Mouse (Mus musculus): ENCODE data around the gene Pidd1. TPM values are rescaled to one million over a fixed set of nuclear protein-coding genes. Genes with fewer than 3 reads are reported as not detected.
A peak's percentile ranks its signal among the peaks of the same experiment; 100 is the strongest.

Gene Pidd1
- polyA plus RNA-seq, 1 experiment from 2014 or later: 15.0 TPM

- peaks cover 41% of the 10 kb centered on the region for H3K36me3 ChIP-seq
- H3K9me3 ChIP-seq: no peaks in the 10 kb centered on the region
- no peaks in the 10 kb centered on the region for H3K27me3 ChIP-seq
- no peak overlapping the region for H3K4me3 ChIP-seq
- H3K4me2 ChIP-seq (replicated peaks): no peak overlapping the region
- no peak for ATAC-seq (ENCODE audit: insufficient number of reproducible peaks, insufficient read depth, low FRiP score, low TSS enrichment)
- H3K27ac ChIP-seq: no peak overlapping the region
- 91% methylated on average over 10 of the region's 10 CpGs for WGBS
- H3K9ac ChIP-seq: no peak overlapping the region
- H3K4me1 ChIP-seq: peaks cover 47% of the 10 kb centered on the region
Observed at GRCm38 (mm10) chr7:141439140-141439679, 4.6 kb downstream of the Pidd1 start.

GRCm38 (mm10) chr7:141438201-141438968, 5.4 kb downstream of the Pidd1 start:
- 86% methylated on average over 12 of the region's 12 CpGs for WGBS
- Histone ChIP-seq H3K9me3 (no peaks in the 10 kb centered on the region), H3K9ac (no peak overlapping the region), H3K4me3 (no peak overlapping the region), H3K4me2 (replicated peaks) (no peak overlapping the region), H3K27ac (no peak overlapping the region), H3K4me1 (peaks cover 54% of the 10 kb centered on the region), H3K36me3 (peaks cover 46% of the 10 kb centered on the region), H3K27me3 (no peaks in the 10 kb centered on the region)
- no peak for ATAC-seq (ENCODE audit: insufficient number of reproducible peaks, insufficient read depth, low FRiP score, low TSS enrichment)

- WGBS: 6% methylated on average over 53 of the region's 53 CpGs
- H3K27ac ChIP-seq: peak within 1 kb of the TSS; percentile 72
- peaks cover 45% of the 10 kb centered on the region for H3K4me1 ChIP-seq
- H3K9me3 ChIP-seq: no peaks in the 10 kb centered on the region
- peak within 1 kb of the TSS; percentile 67 for H3K4me3 ChIP-seq
- H3K36me3 ChIP-seq: peaks cover 53% of the 10 kb centered on the region
- H3K27me3 ChIP-seq: no peaks in the 10 kb centered on the region
- H3K9ac ChIP-seq: peak within 1 kb of the TSS; percentile 87
- ATAC-seq (ENCODE audit: insufficient number of reproducible peaks, insufficient read depth, low FRiP score, low TSS enrichment): peak; percentile 71
- H3K4me2 ChIP-seq (replicated peaks): peak within 1 kb of the TSS; percentile 92
Observed at GRCm38 (mm10) chr7:141437178-141438120, 6.4 kb downstream of the Pidd1 start, which contains the start of gene Slc25a22. Gene Slc25a22 (minus strand): TSS chr7:141437892.

- Histone ChIP-seq H3K4me3 (peak overlapping the region; percentile 67), H3K36me3 (peaks cover 56% of the 10 kb centered on the region), H3K9ac (peak overlapping the region; percentile 87; the same call in 1 of the 2 replicates), H3K4me1 (peaks cover 35% of the 10 kb centered on the region), H3K4me2 (replicated peaks) (peak overlapping the region; percentile 92), H3K9me3 (no peaks in the 10 kb centered on the region), H3K27me3 (no peaks in the 10 kb centered on the region), H3K27ac (peak overlapping the region; percentile 72; the same call in 1 of the 2 replicates)
- 66% methylated on average over 2 of the region's 2 CpGs for WGBS
- no peak for ATAC-seq (ENCODE audit: insufficient number of reproducible peaks, insufficient read depth, low FRiP score, low TSS enrichment)
Observed at GRCm38 (mm10) chr7:141436523-141436892, 7.3 kb downstream of the Pidd1 start.

GRCm38 (mm10) chr7:141435856-141436522, 7.8 kb downstream of the Pidd1 start:
- no peaks in the 10 kb centered on the region for H3K27me3 ChIP-seq
- H3K27ac ChIP-seq: no peak overlapping the region
- no peaks in the 10 kb centered on the region for H3K9me3 ChIP-seq
- peaks cover 56% of the 10 kb centered on the region for H3K36me3 ChIP-seq
- peak overlapping the region; percentile 92 for H3K4me2 ChIP-seq (replicated peaks)
- WGBS: 76% methylated on average over 9 of the region's 9 CpGs
- peak overlapping the region; percentile 67 for H3K4me3 ChIP-seq
- no peak overlapping the region for H3K9ac ChIP-seq
- peaks cover 35% of the 10 kb centered on the region for H3K4me1 ChIP-seq
- no peak for ATAC-seq (ENCODE audit: insufficient number of reproducible peaks, insufficient read depth, low FRiP score, low TSS enrichment)

GRCm38 (mm10) chr7:141435129-141435855, 8.5 kb downstream of the Pidd1 start:
- ATAC-seq (ENCODE audit: insufficient number of reproducible peaks, insufficient read depth, low FRiP score, low TSS enrichment): no peak
- Histone ChIP-seq H3K9ac (peak overlapping the region; percentile 68), H3K27me3 (no peaks in the 10 kb centered on the region), H3K4me2 (replicated peaks) (peak overlapping the region; percentile 72), H3K27ac (peak overlapping the region; percentile 67), H3K9me3 (no peaks in the 10 kb centered on the region), H3K4me3 (peak overlapping the region; percentile 50), H3K4me1 (peaks cover 35% of the 10 kb centered on the region), H3K36me3 (peaks cover 57% of the 10 kb centered on the region)
- WGBS: 5% methylated on average over 17 of the region's 17 CpGs

GRCm38 (mm10) chr7:141434464-141434863, 9.4 kb downstream of the Pidd1 start:
- peak overlapping the region; percentile 50 for H3K4me3 ChIP-seq
- no peaks in the 10 kb centered on the region for H3K9me3 ChIP-seq
- no peak for ATAC-seq (ENCODE audit: insufficient number of reproducible peaks, insufficient read depth, low FRiP score, low TSS enrichment)
- peak overlapping the region; percentile 67; the same call in 1 of the 2 replicates for H3K27ac ChIP-seq
- peak overlapping the region; percentile 72 for H3K4me2 ChIP-seq (replicated peaks)
- peaks cover 40% of the 10 kb centered on the region for H3K4me1 ChIP-seq
- peaks cover 52% of the 10 kb centered on the region for H3K36me3 ChIP-seq
- WGBS: 14% methylated on average over 8 of the region's 8 CpGs
- H3K9ac ChIP-seq: peak overlapping the region; percentile 68
- H3K27me3 ChIP-seq: no peaks in the 10 kb centered on the region

GRCm38 (mm10) chr7:141433517-141434400, 10.1 kb downstream of the Pidd1 start:
- H3K4me2 ChIP-seq (replicated peaks): peak overlapping the region; percentile 72
- no peaks in the 10 kb centered on the region for H3K9me3 ChIP-seq
- H3K27ac ChIP-seq: no peak overlapping the region
- no peak for ATAC-seq (ENCODE audit: insufficient number of reproducible peaks, insufficient read depth, low FRiP score, low TSS enrichment)
- WGBS: 80% methylated on average over 15 of the region's 15 CpGs
- H3K27me3 ChIP-seq: no peaks in the 10 kb centered on the region
- H3K4me3 ChIP-seq: peak overlapping the region; percentile 50
- peaks cover 45% of the 10 kb centered on the region for H3K36me3 ChIP-seq
- peaks cover 47% of the 10 kb centered on the region for H3K4me1 ChIP-seq
- H3K9ac ChIP-seq: peak overlapping the region; percentile 68

- Histone ChIP-seq H3K9me3 (no peaks in the 10 kb centered on the region), H3K4me2 (replicated peaks) (no peak overlapping the region), H3K4me1 (peaks cover 50% of the 10 kb centered on the region), H3K27ac (no peak overlapping the region), H3K36me3 (peaks cover 37% of the 10 kb centered on the region), H3K27me3 (no peaks in the 10 kb centered on the region), H3K4me3 (no peak overlapping the region), H3K9ac (no peak overlapping the region)
- ATAC-seq (ENCODE audit: insufficient number of reproducible peaks, insufficient read depth, low FRiP score, low TSS enrichment): no peak
- 84% methylated on average over 6 of the region's 6 CpGs for WGBS
Observed at GRCm38 (mm10) chr7:141432741-141433516, 10.9 kb downstream of the Pidd1 start.
